Mouse (Mus musculus) left cerebral cortex, adult 2 months (tissue): ENCODE measurements around the gene Zyg11a. TPM values are rescaled to one million over a fixed set of nuclear protein-coding genes. Genes with fewer than 3 reads are reported as not detected.
"Not testable (repeated sequence)": the region's sequence is repeated elsewhere in the genome, so short reads cannot be mapped to it uniquely, and the experiment has no call there.

Experiments
- DNase-seq, 2 experiments: peaks; one replicate each; pipeline ENCODE4 v3.0.0; 2021 to 2022; ENCODE audit warnings: low spot score in 2 of 2, mixed read lengths in 1 of 2; ENCODE audit errors: extremely low spot score in 1 of 2
- H3K27ac ChIP-seq: fragments of 200-600 bp; 2 replicates; pipeline ENCODE4 v1.8.1; 2022
- H3K4me3 ChIP-seq: fragments of 200-600 bp; 2 replicates; pipeline ENCODE4 v1.8.1; 2022
- CTCF ChIP-seq: fragments of 200-600 bp; IDR thresholded peaks from 2 replicates; pipeline ENCODE4 v1.8.1; 2022; ENCODE audit warnings: antibody characterized with exemption, mild to moderate bottlenecking, moderate library complexity
- intact Hi-C: fragments of 180-260 bp; cut with DNase I; formaldehyde crosslinking; loops from one replicate; pipeline ENCODE4 v1.15.1; 2025
- total RNA-seq, 2 experiments: library from RNA; stranded (reverse); gene quantifications; 2 replicates each; pipeline ENCODE4 v1.2.3; 2021

Gene Zyg11a
- total RNA-seq, 2 experiments from 2014 or later: not detected

GRCm38 (mm10) chr4:108196277-108196855 is 21.5 kb downstream of the Zyg11a start:
- TF ChIP-seq CTCF: no peak
- H3K4me3 ChIP-seq: no peak overlapping the region
- intact Hi-C loops: no loop called here
- H3K27ac ChIP-seq: no peak overlapping the region
- no peak for DNase-seq

- DNase-seq: no peak
- H3K27ac ChIP-seq: no peak overlapping the region
- no peak overlapping the region for H3K4me3 ChIP-seq
- TF ChIP-seq CTCF: no peak
- intact Hi-C loops: no loop called here
Observed at GRCm38 (mm10) chr4:108192821-108193323, 25.0 kb downstream of the Zyg11a start.

DNA sequence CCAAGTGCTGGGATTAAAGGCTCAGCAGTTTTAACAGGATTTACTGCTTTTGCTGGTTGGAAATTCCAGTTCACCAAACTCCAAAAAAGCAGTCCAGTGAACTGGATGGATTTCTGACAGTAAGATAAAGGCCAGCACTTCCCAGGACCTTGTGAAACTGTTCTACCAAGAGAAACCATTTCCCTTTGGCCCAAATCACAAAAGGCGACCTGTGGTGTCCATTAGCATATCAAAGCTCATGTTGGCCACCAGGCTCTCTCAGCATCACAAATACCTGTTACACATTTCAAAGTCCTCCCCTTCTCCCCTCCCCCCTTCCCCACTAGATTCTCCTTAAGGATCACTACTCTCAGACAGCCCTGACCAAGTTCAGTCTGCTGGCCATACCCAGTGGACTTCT is 35.6 kb downstream of the Zyg11a start:
- H3K27ac ChIP-seq: no peak overlapping the region
- no peak for TF ChIP-seq CTCF

DNA sequence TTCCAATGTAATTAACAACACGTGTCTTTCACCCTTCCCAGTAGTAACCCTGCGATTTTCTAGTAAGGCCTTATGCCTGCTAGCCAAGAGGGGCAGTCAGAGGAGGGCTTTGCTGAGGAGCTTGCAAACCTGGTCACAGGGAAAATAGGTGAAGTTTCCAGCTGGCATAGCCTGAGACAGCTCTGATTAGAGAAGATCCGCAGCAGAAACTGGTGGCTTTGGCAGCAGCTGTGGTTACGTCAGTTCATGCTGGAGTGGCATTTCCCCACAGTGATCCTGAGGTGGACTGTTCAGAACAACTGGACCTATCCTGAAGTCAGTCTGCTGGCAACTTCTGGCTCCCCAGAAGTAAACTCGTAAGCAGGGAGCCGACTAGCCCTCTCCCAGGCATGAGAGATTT is 49.8 kb downstream of the Zyg11a start:
- intact Hi-C loops: loop anchor here (5.0 kb wide), 1 partner anchor 51 kb away; no protein-coding TSS in a partner anchor

More for the DNA sequence above, 35.6 kb downstream of the Zyg11a start:
- intact Hi-C loops: no loop called here
- H3K4me3 ChIP-seq: no peak overlapping the region
- DNase-seq: no peak

DNA sequence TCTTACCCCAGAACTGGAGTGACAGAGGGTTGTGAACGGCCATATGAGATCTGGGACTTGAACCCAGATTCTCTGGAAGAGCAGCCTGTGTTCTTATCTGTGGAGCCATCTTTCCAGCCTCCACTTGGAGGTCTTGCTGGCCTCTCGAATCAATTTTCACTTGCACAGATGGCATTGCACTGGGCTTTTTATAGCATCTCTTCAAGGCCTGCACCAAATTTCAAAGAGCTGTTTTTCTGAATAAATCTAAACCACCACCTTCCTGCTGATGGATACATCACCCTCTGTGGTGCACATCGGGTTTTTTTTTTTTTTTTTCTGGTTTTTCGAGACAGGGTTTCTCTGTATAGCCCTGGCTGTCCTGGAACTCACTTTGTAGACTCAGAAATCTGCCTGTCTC is 51.0 kb downstream of the Zyg11a start:
- intact Hi-C loops: loop anchor here (5.0 kb wide), 1 partner anchor 50 kb away; no protein-coding TSS in a partner anchor
- Histone ChIP-seq H3K27ac (no peak overlapping the region), H3K4me3 (no peak overlapping the region)
- DNase-seq: no peak
- TF ChIP-seq CTCF: no peak

More for the DNA sequence above, 49.8 kb downstream of the Zyg11a start:
- no peak for DNase-seq
- no peak overlapping the region for H3K4me3 ChIP-seq
- no peak overlapping the region for H3K27ac ChIP-seq
- no peak for TF ChIP-seq CTCF

DNA sequence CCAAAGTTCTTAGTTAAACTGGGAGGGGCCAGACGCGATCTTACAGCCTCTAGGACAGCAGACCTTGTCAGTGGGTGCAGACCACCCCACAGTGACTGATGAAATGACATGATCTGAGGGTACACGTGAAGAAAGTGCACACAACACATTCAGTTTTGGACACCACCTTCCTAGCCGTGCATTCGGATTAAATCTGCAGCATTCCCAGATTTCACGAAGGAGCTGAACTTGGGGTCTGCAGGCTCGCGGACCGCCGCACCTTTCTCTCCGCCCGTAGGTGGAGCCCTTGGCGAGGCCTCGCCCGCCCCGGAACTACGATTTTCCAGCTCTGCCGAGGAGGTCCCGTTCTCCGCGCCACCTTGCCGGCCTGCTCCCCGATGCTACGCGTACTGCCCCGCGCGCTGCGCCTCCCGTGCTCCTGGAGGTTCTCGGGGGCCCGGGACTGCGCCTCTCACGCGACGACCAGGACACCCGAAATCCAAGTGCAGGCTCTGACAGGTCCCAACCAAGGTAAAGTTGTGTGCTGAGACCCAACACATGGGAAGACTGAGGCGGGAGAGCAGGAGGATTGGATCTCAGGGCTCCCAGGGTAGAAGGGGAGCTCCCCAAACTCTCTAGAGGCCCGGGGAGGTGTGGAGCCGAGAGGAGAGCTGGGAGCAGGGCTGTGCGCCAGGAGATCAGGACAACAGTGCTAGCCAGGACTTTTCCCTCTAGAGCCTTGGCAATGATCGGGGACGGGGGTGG is 52.5 kb downstream of the Zyg11a start, which contains the start of gene Echdc2:
Gene Echdc2, plus strand, starts transcription at position 286 of the 744 bp plus-strand sequence.
- DNase-seq: peak; percentile 16 to 17

DNA sequence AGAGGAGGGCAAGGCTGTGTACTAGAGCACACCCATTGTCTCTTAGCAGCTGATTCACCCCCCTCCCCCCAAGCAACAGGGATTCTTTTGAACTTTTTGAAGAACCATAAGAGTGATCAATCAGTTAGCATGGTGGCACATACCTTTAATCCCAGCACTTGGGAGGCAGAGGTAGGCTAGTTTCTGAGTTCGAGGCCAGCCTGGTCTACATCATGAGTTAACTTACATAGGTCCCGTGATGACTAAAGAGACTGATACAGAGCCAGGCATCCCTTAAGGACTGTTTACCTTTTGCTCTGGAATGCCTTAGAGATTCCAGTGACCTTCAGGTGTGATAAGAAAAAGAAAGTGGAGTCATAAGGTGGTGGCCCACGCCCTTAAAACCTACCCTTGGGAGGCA is 54.6 kb downstream of the Zyg11a start:
- TF ChIP-seq CTCF: no peak
- no peak overlapping the region for H3K27ac ChIP-seq
- intact Hi-C loops: no loop called here
- no peak for DNase-seq
- no peak overlapping the region for H3K4me3 ChIP-seq

More for the DNA sequence above, 52.5 kb downstream of the Zyg11a start, which contains the start of gene Echdc2:
- TF ChIP-seq CTCF: peak; percentile 29
- intact Hi-C loops: loop anchor here (5.0 kb wide), 1 partner anchor 48 kb away; no protein-coding TSS in a partner anchor
- peak within 1 kb of the TSS; percentile 46 for H3K4me3 ChIP-seq
- no peak within 1 kb of the TSS for H3K27ac ChIP-seq

DNA sequence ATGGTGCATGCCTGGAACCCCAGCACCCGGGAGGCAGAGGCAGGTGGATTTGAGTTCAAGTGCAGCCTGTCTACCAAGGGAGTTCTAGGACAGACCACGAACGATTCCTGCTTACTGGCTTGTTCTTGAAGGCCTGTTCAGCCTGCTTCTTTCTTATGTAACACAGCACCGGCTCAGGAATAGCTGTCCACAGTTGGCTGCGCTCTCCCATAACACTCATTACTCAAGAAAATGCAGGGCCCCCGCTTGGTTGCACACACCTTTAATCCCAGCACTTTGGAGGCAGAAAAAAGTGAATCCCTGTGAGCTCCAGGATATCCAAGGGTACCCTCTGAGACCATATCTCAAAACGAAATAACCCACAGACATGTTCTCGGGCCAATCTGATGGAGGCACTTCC is 55.9 kb downstream of the Zyg11a start:
- H3K4me3 ChIP-seq: no peak overlapping the region
- DNase-seq: no peak
- TF ChIP-seq CTCF: no peak
- no peak overlapping the region for H3K27ac ChIP-seq
- intact Hi-C loops: no loop called here

DNA sequence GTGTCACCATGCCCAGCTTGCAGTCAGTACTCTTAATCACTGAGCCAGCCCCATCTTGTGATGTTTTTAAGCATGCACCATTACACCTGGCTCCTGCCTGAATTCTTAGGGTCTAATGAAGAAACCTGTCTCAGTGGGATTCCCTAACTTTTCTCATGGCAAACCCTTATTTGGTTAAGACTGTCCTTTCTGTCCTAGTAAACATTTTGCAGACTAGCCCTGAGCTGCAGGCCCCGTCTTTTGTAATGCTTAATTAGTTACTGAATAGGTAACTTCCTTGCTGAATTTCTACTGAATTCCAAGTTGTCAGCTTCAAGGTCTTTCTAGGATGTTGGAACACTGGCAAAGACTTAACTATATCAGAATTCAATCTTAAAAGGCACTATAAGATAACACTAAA is 62.7 kb downstream of the Zyg11a start:
- H3K27ac ChIP-seq, H3K4me3 ChIP-seq, intact Hi-C loops, DNase-seq: not testable (repeated sequence)

GRCm38 (mm10) chr4:108145554-108145953 is 72.3 kb downstream of the Zyg11a start:
- DNase-seq, intact Hi-C loops, H3K4me3 ChIP-seq, H3K27ac ChIP-seq: not testable (repeated sequence)

- Histone ChIP-seq H3K4me3 (no peak within 1 kb of the TSS), H3K27ac (no peak within 1 kb of the TSS)
- TF ChIP-seq CTCF: no peak
- intact Hi-C loops: no loop called here
- DNase-seq: no peak
Observed at GRCm38 (mm10) chr4:108144880-108145279, 73.0 kb downstream of the Zyg11a start, which contains the start of gene Scp2. Gene Scp2 (minus strand): TSS chr4:108144998.

GRCm38 (mm10) chr4:108143778-108144177 is 74.1 kb downstream of the Zyg11a start:
- intact Hi-C loops: no loop called here
- H3K4me3 ChIP-seq: no peak overlapping the region

More at GRCm38 (mm10) chr4:108143778-108144177, 74.1 kb downstream of the Zyg11a start:
- H3K27ac ChIP-seq: no peak overlapping the region
- DNase-seq: no peak
- TF ChIP-seq CTCF: no peak
